Mouse (Mus musculus) heart, embryonic 14.5 days (tissue): ENCODE measurements around the gene Mgrn1. TPM values are rescaled to one million over a fixed set of nuclear protein-coding genes. Genes with fewer than 3 reads are reported as not detected.
A peak's percentile ranks its signal among the peaks of the same experiment; 100 is the strongest.

ENCODE experiments used
- ATAC-seq: fragments of 200-750 bp; cut with Nextera tagmentation; 2 replicates; pipeline ENCODE4 v1.8.0; 2017; ENCODE audit warnings: low read depth, moderate TSS enrichment; ENCODE audit not compliant: insufficient number of reproducible peaks, insufficient read depth, low FRiP score
- H3K27ac ChIP-seq, 2 experiments: fragments of 200-500 bp in 1 of 2; fragments of 300-500 bp in 1 of 2; sonication (generic) in 1 of 2; replicated peaks in 1 of 2; 2 replicates each; pipeline ENCODE4 v1.5.1; 2012 to 2014; ENCODE audit warnings: low read depth in 2 of 2, low read length in 2 of 2, control low read depth in 1 of 2, mild to moderate bottlenecking in 1 of 2, mixed read lengths in 1 of 2; ENCODE audit not compliant: control insufficient read depth in 1 of 2, insufficient read depth in 1 of 2
- H3K27me3 ChIP-seq: fragments of 300-500 bp; sonication (generic); 2 replicates; pipeline ENCODE4 v1.6.1; 2014; ENCODE audit warnings: mild to moderate bottlenecking, low read length, control low read depth; ENCODE audit not compliant: control insufficient read depth, insufficient read depth
- H3K36me3 ChIP-seq: fragments of 300-500 bp; sonication (generic); 2 replicates; pipeline ENCODE4 v1.6.1; 2014; ENCODE audit warnings: mild to moderate bottlenecking, control low read depth, low read length, mixed read lengths; ENCODE audit not compliant: control insufficient read depth, insufficient read depth
- H3K4me1 ChIP-seq, 2 experiments: fragments of 200-500 bp in 1 of 2; fragments of 300-500 bp in 1 of 2; sonication (generic) in 1 of 2; 2 replicates each; pipeline ENCODE4 v1.6.1; 2012 to 2014; ENCODE audit warnings: low read length in 2 of 2, control low read depth in 1 of 2, mixed read lengths in 1 of 2; ENCODE audit not compliant: control insufficient read depth in 2 of 2, insufficient read depth in 2 of 2
- H3K4me2 ChIP-seq: fragments of 300-500 bp; sonication (generic); 2 replicates; pipeline ENCODE4 v1.6.1; 2014; ENCODE audit warnings: mild to moderate bottlenecking, low read length
- H3K4me3 ChIP-seq, 2 experiments: fragments of 200-500 bp in 1 of 2; fragments of 300-500 bp in 1 of 2; sonication (generic) in 1 of 2; 2 replicates each; pipeline ENCODE4 v1.5.1; 2012 to 2014; ENCODE audit warnings: low read length in 2 of 2, mild to moderate bottlenecking in 2 of 2, control low read depth in 1 of 2, low read depth in 1 of 2, moderate library complexity in 1 of 2; ENCODE audit not compliant: control insufficient read depth in 1 of 2, insufficient read depth in 1 of 2
- H3K9ac ChIP-seq: fragments of 300-500 bp; sonication (generic); 2 replicates; pipeline ENCODE4 v1.6.1; 2014; ENCODE audit warnings: mild to moderate bottlenecking, low read length
- H3K9me3 ChIP-seq: fragments of 300-500 bp; sonication (generic); 2 replicates; pipeline ENCODE4 v1.6.1; 2016; ENCODE audit warnings: low read length, control low read depth; ENCODE audit not compliant: control insufficient read depth
- WGBS: fragments of 180-500 bp; shearing (Covaris S2); extraction: QIAGEN DNeasy Blood & Tissue Kit; methylation state at CpG from one replicate; pipeline ENCODE4 v1.1.7; 2014; 5-methylcytosine and 5-hydroxymethylcytosine counted together
- polyA plus RNA-seq: library from polyadenylated mRNA; unstranded; fragments of >200 nt; fragmentation: Nextera tagmentation; extraction: Ambion mirVana; gene quantifications from 2 replicates; pipeline ENCODE4 v1.2.1, GENCODE M21; 2014

Mgrn1 gene
- 115 and 120 TPM in 2 replicates for polyA plus RNA-seq

GRCm38 (mm10) chr16:4885760-4886689 lies at the start of gene Mgrn1:
Gene Mgrn1, plus strand, starts transcription at chr16:4886249.
- peaks cover 15 to 48% of the 10 kb centered on the region in 2 experiments for H3K4me1 ChIP-seq
- peak; percentile 79 for ATAC-seq

GRCm38 (mm10) chr16:4837631-4838030 lies 48.4 kb upstream of the Mgrn1 start:
- Histone ChIP-seq H3K36me3 (no peaks in the 10 kb centered on the region), H3K9me3 (no peaks in the 10 kb centered on the region), H3K27me3 (no peaks in the 10 kb centered on the region), H3K4me2 (no peak overlapping the region), H3K9ac (no peak overlapping the region), H3K27ac (no peak overlapping the region), H3K4me3 (no peak overlapping the region), H3K4me1 (no peaks in the 10 kb centered on the region)
- no peak for ATAC-seq
- WGBS = 81% methylated on average over 3 of the region's 3 CpGs

More at GRCm38 (mm10) chr16:4885760-4886689, at the start of gene Mgrn1:
- no peaks in the 10 kb centered on the region for H3K27me3 ChIP-seq
- H3K9me3 ChIP-seq = no peaks in the 10 kb centered on the region
- peak within 1 kb of the TSS; percentile 98 for H3K9ac ChIP-seq
- peak within 1 kb of the TSS; percentile 89 to 90 for H3K27ac ChIP-seq
- H3K4me3 ChIP-seq = peak within 1 kb of the TSS; percentile 80 to 84
- no peaks in the 10 kb centered on the region for H3K36me3 ChIP-seq
- WGBS = under 1% methylated on average over 70 of the region's 74 CpGs
- H3K4me2 ChIP-seq = peak within 1 kb of the TSS; percentile 74

- ATAC-seq = no peak
- Histone ChIP-seq H3K27ac (no peak overlapping the region), H3K4me3 (no peak overlapping the region), H3K27me3 (no peaks in the 10 kb centered on the region), H3K9me3 (no peaks in the 10 kb centered on the region), H3K9ac (no peak overlapping the region), H3K4me2 (no peak overlapping the region), H3K36me3 (no peaks in the 10 kb centered on the region), H3K4me1 (no peaks in the 10 kb centered on the region)
- WGBS = 69% methylated on average over 3 of the region's 3 CpGs
These were observed 46.5 kb upstream of the Mgrn1 start for GRCm38 (mm10) chr16:4839552-4839951.

- ATAC-seq = no peak
- Histone ChIP-seq H3K27me3 (no peaks in the 10 kb centered on the region), H3K4me3 (no peak overlapping the region), H3K9ac (no peak overlapping the region), H3K36me3 (no peaks in the 10 kb centered on the region), H3K4me1 (no peaks in the 10 kb centered on the region), H3K27ac (no peak overlapping the region), H3K4me2 (no peak overlapping the region), H3K9me3 (no peaks in the 10 kb centered on the region)
- WGBS = 75% methylated on average over 8 of the region's 8 CpGs
These were observed 45.8 kb upstream of the Mgrn1 start for GRCm38 (mm10) chr16:4840231-4840630.

- H3K4me2 ChIP-seq = no peak overlapping the region
- no peaks in the 10 kb centered on the region for H3K9me3 ChIP-seq
- no peak for ATAC-seq
- no peaks in the 10 kb centered on the region for H3K27me3 ChIP-seq
- WGBS = 71% methylated on average over 3 of the region's 3 CpGs
- no peak overlapping the region for H3K9ac ChIP-seq
- H3K36me3 ChIP-seq = no peaks in the 10 kb centered on the region
- H3K27ac ChIP-seq = no peak overlapping the region
- no peak overlapping the region for H3K4me3 ChIP-seq
- H3K4me1 ChIP-seq = peaks cover 2 to 3% of the 10 kb centered on the region in 2 experiments; a peak in 3 of 4 replicates
These were observed 39.0 kb upstream of the Mgrn1 start for GRCm38 (mm10) chr16:4847041-4847440.

- no peak for ATAC-seq
- no peaks in the 10 kb centered on the region for H3K9me3 ChIP-seq
- H3K4me2 ChIP-seq = no peak overlapping the region
- H3K4me3 ChIP-seq = no peak overlapping the region
- H3K4me1 ChIP-seq = peaks cover 2 to 3% of the 10 kb centered on the region in 2 experiments; a peak in 3 of 4 replicates
- H3K9ac ChIP-seq = no peak overlapping the region
- H3K27me3 ChIP-seq = no peaks in the 10 kb centered on the region
- 82% methylated on average over 2 of the region's 2 CpGs for WGBS
- no peak overlapping the region for H3K27ac ChIP-seq
- H3K36me3 ChIP-seq = no peaks in the 10 kb centered on the region
These were observed 38.0 kb upstream of the Mgrn1 start for GRCm38 (mm10) chr16:4848090-4848489.

GRCm38 (mm10) chr16:4850361-4850760 lies 35.7 kb upstream of the Mgrn1 start:
- no peaks in the 10 kb centered on the region for H3K27me3 ChIP-seq
- H3K27ac ChIP-seq = no peak overlapping the region
- 79% methylated on average over 7 of the region's 7 CpGs for WGBS
- no peak overlapping the region for H3K4me2 ChIP-seq
- no peak overlapping the region for H3K9ac ChIP-seq
- H3K36me3 ChIP-seq = no peaks in the 10 kb centered on the region
- peaks cover 2 to 3% of the 10 kb centered on the region in 2 experiments; a peak in 3 of 4 replicates for H3K4me1 ChIP-seq
- H3K9me3 ChIP-seq = no peaks in the 10 kb centered on the region
- no peak for ATAC-seq
- no peak overlapping the region for H3K4me3 ChIP-seq
